Mouse (Mus musculus): ENCODE results near the gene Scoc. TPM values are rescaled to one million over a fixed set of nuclear protein-coding genes. Genes with fewer than 3 reads are reported as not detected.

Scoc gene
- polyA plus RNA-seq, 1 experiment from 2014 or later, result 80.5 TPM

- Histone ChIP-seq H3K4me3 (ENCODE audit: low read depth, low read length) (no peak overlapping the region), H3K9me3 (ENCODE audit: low read length) (no peaks in the 10 kb centered on the region), H3K27ac (ENCODE audit: low read length) (no peak overlapping the region), H3K27me3 (replicated peaks; ENCODE audit: insufficient read depth, low read length) (peaks cover 14% of the 10 kb centered on the region), H3K4me2 (replicated peaks; ENCODE audit: low read depth, low read length) (no peak overlapping the region), H3K9ac (replicated peaks; ENCODE audit: low read depth) (no peak overlapping the region), H3K4me1 (ENCODE audit: insufficient read depth, low read depth, low read length) (0 out of 2 replicates have a peak, but pooled peaks cover 5% of the 10 kb centered on the region), H3K36me3 (ENCODE audit: insufficient read depth, low read length) (no peaks in the 10 kb centered on the region)
- no peak for DNase-seq (ENCODE audit: low spot score)
- ATAC-seq, result no peak
- TF ChIP-seq EP300 (IDR thresholded peaks at IDR 0.05) (no peak), CTCF (IDR thresholded peaks at IDR 0.05) (no peak)
- 55% methylated on average over 1 of the region's 1 CpGs for WGBS
These were observed 65.7 kb downstream of the Scoc start for GRCm38 (mm10) chr8:83392521-83392920.

DNA sequence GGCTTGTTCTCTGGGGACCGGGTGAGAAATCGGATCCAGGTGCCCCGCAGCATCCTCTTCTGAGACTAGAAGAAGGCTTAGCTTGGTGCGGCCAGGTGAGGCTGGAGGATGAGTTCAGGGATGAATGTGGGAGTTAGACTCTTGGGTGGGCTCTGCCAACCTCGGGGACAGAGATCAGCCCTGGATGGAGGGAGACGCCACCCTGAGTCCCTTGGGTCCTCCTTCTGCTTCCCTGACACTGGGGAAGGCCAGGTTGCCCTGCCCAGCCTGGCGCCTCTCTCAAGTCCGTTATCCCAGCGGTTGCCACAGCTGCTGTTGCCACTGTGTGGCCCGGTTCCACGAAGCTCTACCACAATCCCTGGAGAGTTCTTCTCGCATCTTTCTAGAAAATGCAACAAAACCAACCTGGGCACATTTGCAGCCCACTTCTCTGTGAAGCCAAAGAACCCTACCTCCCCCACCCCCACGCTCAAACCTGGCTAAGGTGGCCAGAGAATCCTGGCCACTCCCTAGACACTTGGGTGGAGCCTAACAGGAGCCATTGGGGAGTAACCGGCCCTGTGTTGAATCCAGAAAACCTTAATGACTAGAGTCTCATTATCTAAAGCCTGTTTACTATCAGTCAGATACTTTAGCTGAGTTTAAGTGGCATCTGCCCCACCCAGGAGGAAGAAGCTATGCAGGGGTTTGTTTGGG, 68.0 kb downstream of the Scoc start:
- Histone ChIP-seq H3K4me2 (replicated peaks; ENCODE audit: low read depth, low read length) (0 out of 2 replicates have a peak overlapping the region, but pooled peaks have one; percentile 33), H3K36me3 (ENCODE audit: insufficient read depth, low read length) (no peaks in the 10 kb centered on the region), H3K9me3 (ENCODE audit: low read length) (no peaks in the 10 kb centered on the region), H3K27ac (ENCODE audit: low read length) (no peak overlapping the region), H3K27me3 (replicated peaks; ENCODE audit: insufficient read depth, low read length) (peaks cover 14% of the 10 kb centered on the region), H3K4me3 (ENCODE audit: low read depth, low read length) (no peak overlapping the region; the same call in 1 of the 2 replicates), H3K9ac (replicated peaks; ENCODE audit: low read depth) (no peak overlapping the region), H3K4me1 (ENCODE audit: insufficient read depth, low read depth, low read length) (0 out of 2 replicates have a peak, but pooled peaks cover 5% of the 10 kb centered on the region)
- no peak for ATAC-seq
- WGBS, result 8% methylated on average over 14 of the region's 14 CpGs
- DNase-seq (ENCODE audit: low spot score), result no peak
- no peak for TF ChIP-seq EP300 (IDR thresholded peaks at IDR 0.05)
- no peak for TF ChIP-seq CTCF (IDR thresholded peaks at IDR 0.05)

DNA sequence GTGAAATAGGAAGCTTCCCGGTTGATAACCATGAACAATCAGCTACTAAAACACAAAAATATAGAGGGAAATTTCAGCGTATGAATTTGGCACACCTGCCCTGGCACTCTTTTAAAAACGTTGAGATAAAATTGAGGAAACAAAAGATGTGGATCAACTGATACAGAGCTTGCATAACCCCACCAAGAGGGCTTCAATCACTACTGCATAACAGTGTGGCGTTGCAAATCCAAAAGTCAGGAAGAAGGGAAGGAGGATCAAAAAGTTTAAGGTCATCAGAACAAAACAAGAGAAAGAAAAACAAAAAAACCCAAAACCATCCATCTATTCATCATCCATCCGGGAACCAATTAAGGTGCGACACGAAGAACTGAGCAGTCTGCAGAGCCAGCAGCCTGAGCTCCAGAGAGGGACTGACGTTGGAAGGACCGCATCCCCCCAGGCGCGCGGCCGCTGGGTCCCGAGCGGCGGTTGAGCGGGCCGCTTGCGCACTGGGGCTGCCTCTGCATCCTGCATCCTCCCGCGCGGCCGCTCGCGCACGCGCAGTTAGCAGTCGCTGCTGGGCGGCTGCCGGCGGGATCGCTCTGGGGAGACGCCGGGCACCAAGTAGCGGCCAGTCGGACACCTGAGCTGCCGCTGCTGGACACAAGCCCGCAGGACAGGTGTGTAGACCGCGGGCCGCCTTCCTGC, 68.7 kb downstream of the Scoc start, which contains the start of gene Clgn:
Gene Clgn, plus strand, starts transcription at position 552 of the 690 bp plus-strand sequence.
- Histone ChIP-seq H3K9me3 (ENCODE audit: low read length) (no peaks in the 10 kb centered on the region), H3K4me2 (replicated peaks; ENCODE audit: low read depth, low read length) (0 out of 2 replicates have a peak within 1 kb of the TSS, but pooled peaks have one; percentile 33), H3K27ac (ENCODE audit: low read length) (no peak within 1 kb of the TSS), H3K4me3 (ENCODE audit: low read depth, low read length) (no peak within 1 kb of the TSS; the same call in 1 of the 2 replicates), H3K27me3 (replicated peaks; ENCODE audit: insufficient read depth, low read length) (peaks cover 14% of the 10 kb centered on the region), H3K36me3 (ENCODE audit: insufficient read depth, low read length) (no peaks in the 10 kb centered on the region), H3K9ac (replicated peaks; ENCODE audit: low read depth) (no peak within 1 kb of the TSS), H3K4me1 (ENCODE audit: insufficient read depth, low read depth, low read length) (0 out of 2 replicates have a peak, but pooled peaks cover 5% of the 10 kb centered on the region)
- TF ChIP-seq CTCF (IDR thresholded peaks at IDR 0.05) (no peak), EP300 (IDR thresholded peaks at IDR 0.05) (no peak)
- DNase-seq (ENCODE audit: low spot score) (peak; percentile 46), ATAC-seq (peak; percentile 47; the same call in 1 of the 2 replicates)
- 7% methylated on average over 41 of the region's 41 CpGs for WGBS

- no peak overlapping the region for H3K4me2 ChIP-seq (replicated peaks; ENCODE audit: low read depth, low read length)
- H3K36me3 ChIP-seq (ENCODE audit: insufficient read depth, low read length), result no peaks in the 10 kb centered on the region
- no peak for TF ChIP-seq EP300 (IDR thresholded peaks at IDR 0.05)
- TF ChIP-seq CTCF (IDR thresholded peaks at IDR 0.05), result no peak
- no peak for DNase-seq (ENCODE audit: low spot score)
- 23% methylated on average over 2 of the region's 2 CpGs for WGBS
- no peak for ATAC-seq
- H3K9ac ChIP-seq (replicated peaks; ENCODE audit: low read depth), result no peak overlapping the region
- no peak overlapping the region for H3K4me3 ChIP-seq (ENCODE audit: low read depth, low read length)
- H3K9me3 ChIP-seq (ENCODE audit: low read length), result no peaks in the 10 kb centered on the region
- H3K27me3 ChIP-seq (replicated peaks; ENCODE audit: insufficient read depth, low read length), result no peaks in the 10 kb centered on the region
- no peak overlapping the region for H3K27ac ChIP-seq (ENCODE audit: low read length)
- H3K4me1 ChIP-seq (ENCODE audit: insufficient read depth, low read depth, low read length), result no peaks in the 10 kb centered on the region
These were observed 75.3 kb downstream of the Scoc start for GRCm38 (mm10) chr8:83382850-83383249.

DNA sequence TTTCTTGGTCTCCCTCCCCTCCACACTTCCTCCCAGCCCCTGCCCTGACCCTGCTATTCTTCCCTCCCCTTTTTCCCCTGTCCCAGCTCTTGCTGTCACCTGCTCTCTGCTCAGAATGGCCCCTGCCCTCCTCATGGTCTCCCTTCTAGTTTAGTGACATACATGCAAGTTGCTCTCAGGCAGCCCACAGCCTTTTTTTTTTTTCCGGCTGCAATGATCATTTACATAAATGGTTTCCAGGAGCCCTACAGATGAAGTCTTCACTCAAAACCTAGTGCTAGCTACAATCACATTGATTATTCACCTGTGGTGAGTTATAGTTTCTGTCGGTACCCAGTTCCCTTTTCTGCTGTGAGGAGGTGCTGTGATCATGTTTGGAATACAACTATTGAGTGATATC, 77.2 kb downstream of the Scoc start:
- Histone ChIP-seq H3K36me3 (ENCODE audit: insufficient read depth, low read length) (no peaks in the 10 kb centered on the region), H3K4me1 (ENCODE audit: insufficient read depth, low read depth, low read length) (no peaks in the 10 kb centered on the region), H3K27me3 (replicated peaks; ENCODE audit: insufficient read depth, low read length) (no peaks in the 10 kb centered on the region), H3K4me3 (ENCODE audit: low read depth, low read length) (no peak overlapping the region), H3K4me2 (replicated peaks; ENCODE audit: low read depth, low read length) (no peak overlapping the region), H3K9me3 (ENCODE audit: low read length) (no peaks in the 10 kb centered on the region), H3K27ac (ENCODE audit: low read length) (no peak overlapping the region), H3K9ac (replicated peaks; ENCODE audit: low read depth) (no peak overlapping the region)
- DNase-seq (ENCODE audit: low spot score), result no peak
- 72% methylated on average over 2 of the region's 2 CpGs for WGBS
- no peak for TF ChIP-seq CTCF (IDR thresholded peaks at IDR 0.05)
- TF ChIP-seq EP300 (IDR thresholded peaks at IDR 0.05), result no peak
- no peak for ATAC-seq

- no peak overlapping the region for H3K27ac ChIP-seq (ENCODE audit: low read length)
- 34% methylated on average over 4 of the region's 4 CpGs for WGBS
These were observed 78.0 kb downstream of the Scoc start for GRCm38 (mm10) chr8:83380141-83380540.

More at GRCm38 (mm10) chr8:83380141-83380540, 78.0 kb downstream of the Scoc start:
- DNase-seq (ENCODE audit: low spot score) (peak; percentile 22), ATAC-seq (no peak)
- H3K9ac ChIP-seq (replicated peaks; ENCODE audit: low read depth), result no peak overlapping the region
- no peaks in the 10 kb centered on the region for H3K36me3 ChIP-seq (ENCODE audit: insufficient read depth, low read length)
- no peak for TF ChIP-seq EP300 (IDR thresholded peaks at IDR 0.05)
- TF ChIP-seq CTCF (IDR thresholded peaks at IDR 0.05), result no peak
- H3K9me3 ChIP-seq (ENCODE audit: low read length), result no peaks in the 10 kb centered on the region
- H3K4me2 ChIP-seq (replicated peaks; ENCODE audit: low read depth, low read length), result no peak overlapping the region
- no peaks in the 10 kb centered on the region for H3K4me1 ChIP-seq (ENCODE audit: insufficient read depth, low read depth, low read length)
- H3K4me3 ChIP-seq (ENCODE audit: low read depth, low read length), result no peak overlapping the region
- H3K27me3 ChIP-seq (replicated peaks; ENCODE audit: insufficient read depth, low read length), result no peaks in the 10 kb centered on the region

Other genes with a start within 250 kb of the Scoc start
- 0.07 TPM in 1 of 2 replicates, not detected in the other for gene Ucp1, start 168.0 kb downstream of the Scoc start, polyA plus RNA-seq (2015; fragmentation: Nextera tagmentation; extraction: Ambion mirVana)
- 6.3 and 7.9 TPM in 2 replicates for gene Elmod2, start 125.9 kb downstream of the Scoc start, polyA plus RNA-seq (2015; fragmentation: Nextera tagmentation; extraction: Ambion mirVana)
- not detected in 2 replicates for gene Mgat4d, start 109.9 kb downstream of the Scoc start, polyA plus RNA-seq (2015; fragmentation: Nextera tagmentation; extraction: Ambion mirVana)
- 0.07 and 0.11 TPM in 2 replicates for gene Clgn, start 68.5 kb downstream of the Scoc start, polyA plus RNA-seq (2015; fragmentation: Nextera tagmentation; extraction: Ambion mirVana)
- gene Olfr370, start 77.4 kb upstream of the Scoc start, polyA plus RNA-seq (2015; fragmentation: Nextera tagmentation; extraction: Ambion mirVana), result not detected in 2 replicates
- 258 and 286 TPM in 2 replicates for gene Ndufb7, start 108.3 kb upstream of the Scoc start, polyA plus RNA-seq (2015; fragmentation: Nextera tagmentation; extraction: Ambion mirVana)
- 273 and 293 TPM in 2 replicates for gene Tecr, start 149.6 kb upstream of the Scoc start, polyA plus RNA-seq (2015; fragmentation: Nextera tagmentation; extraction: Ambion mirVana)
- 34.3 and 43.6 TPM in 2 replicates for gene Dnajb1, start 149.8 kb upstream of the Scoc start, polyA plus RNA-seq (2015; fragmentation: Nextera tagmentation; extraction: Ambion mirVana)
- 123 and 134 TPM in 2 replicates for gene Gipc1, start 194.3 kb upstream of the Scoc start, polyA plus RNA-seq (2015; fragmentation: Nextera tagmentation; extraction: Ambion mirVana)
- gene Ptger1, start 208.3 kb upstream of the Scoc start, polyA plus RNA-seq (2015; fragmentation: Nextera tagmentation; extraction: Ambion mirVana), result 1.3 and 1.4 TPM in 2 replicates
- gene Pkn1, start 240.8 kb upstream of the Scoc start, polyA plus RNA-seq (2015; fragmentation: Nextera tagmentation; extraction: Ambion mirVana), result 32.2 and 34.4 TPM in 2 replicates